ENCODE assay signal across 30 mouse cellular contexts in genomic region chr3:137464902-137465629, GRCm38 (mm10).
A peak's percentile ranks its signal among the peaks of the same experiment; 100 is the strongest.
DNase-seq lines count a peak whose midpoint lies in the region; ATAC-seq and TF ChIP-seq lines count a peak whose summit lies in the region.
"Had no signal": no experiment of that assay in that cellular context is flagged by ENCODE, and none has a peak within 500 bp of the region (broad histone marks: within the 10 kb centered on the region; RNA-seq: fewer than 3 reads in every experiment).

No protein-coding gene starts in this region.

- no peaks in the 10 kb centered on the region for H3K27me3 ChIP-seq in cerebellum, adult 2 months (ENCODE audit: control insufficient read depth, insufficient read depth, low read length)
- H3K27me3 ChIP-seq: CH12.LX; embryonic facial prominence, embryonic 15.5 days; forebrain, embryonic 12.5 days; heart, embryonic 12.5 days; limb, embryonic 15.5 days; midbrain, embryonic 15.5 days had no signal

- peak; percentile 91 for ATAC-seq in frontal cortex, adult (ENCODE audit: low TSS enrichment)
- ATAC-seq in activated CD4-positive, CD25-positive, alpha-beta regulatory T cell, adult 4 months: no peak
- ATAC-seq: inflammation-experienced regulatory T-cells, adult 6 months had no signal

- DNase-seq in frontal cortex, postnatal 14 days (ENCODE audit: low spot score in 2 of 2): no peak
- peak; percentile 96 for DNase-seq in brain, adult 2 months (ENCODE audit: low read depth, low spot score)
- DNase-seq in cerebellum, adult 2 months: peak; percentile 87 to 94
- DNase-seq in cerebellum, postnatal 14 days: peak; percentile 59 to 91
- no peak for DNase-seq in liver
- DNase-seq in lung, postnatal 14 days: no peak
- DNase-seq: adrenal gland, postnatal 10 days; gastrocnemius, adult 2 months; gastrocnemius, postnatal 36 days; heart, adult 18-20 months; heart, postnatal 4 days; kidney, adult 11 months; kidney, postnatal 14 days; lung, adult 2 months; lung, postnatal 10 days; right cerebral cortex, adult 18-20 months; right cerebral cortex, postnatal 4 days; thymus, postnatal 4 days had no signal

- no peak overlapping the region for H3K27ac ChIP-seq in cerebellum, adult 2 months (ENCODE audit: insufficient read depth, low read length)
- H3K27ac ChIP-seq: embryonic facial prominence, embryonic 10.5 days; embryonic facial prominence, embryonic 15.5 days; forebrain, embryonic 12.5 days; gastrocnemius, adult 2 months; limb, embryonic 10.5 days; limb, embryonic 15.5 days; liver, embryonic 14.5 days; midbrain, embryonic 15.5 days had no signal

- no peak; the same call in 1 of the 2 replicates for TF ChIP-seq CTCF in cerebellum, adult 2 months (IDR thresholded peaks at IDR 0.05; ENCODE audit: borderline replicate concordance, insufficient read depth, low read depth, low read length)

- TF ChIP-seq POLR2A in cerebellum, adult 2 months (IDR thresholded peaks at IDR 0.05; ENCODE audit: borderline replicate concordance, insufficient read depth, low read length): no peak

- H3K4me3 ChIP-seq in cerebellum, adult 2 months (replicated peaks; ENCODE audit: insufficient read depth, low read depth, low read length): no peak overlapping the region
- H3K4me3 ChIP-seq: embryonic facial prominence, embryonic 10.5 days; embryonic facial prominence, embryonic 15.5 days; forebrain, embryonic 12.5 days; gastrocnemius, adult 2 months; heart, embryonic 12.5 days; limb, embryonic 10.5 days; limb, embryonic 15.5 days; midbrain, embryonic 15.5 days had no signal

- 25% methylated on average over 4 of the region's 4 CpGs for WGBS in cerebellum, adult 2 months

- peaks cover 4% of the 10 kb centered on the region; the same call in 1 of the 2 replicates for H3K4me1 ChIP-seq in cerebellum, adult 2 months (ENCODE audit: control insufficient read depth, insufficient read depth, low read length)
- H3K4me1 ChIP-seq: embryonic facial prominence, embryonic 10.5 days; embryonic facial prominence, embryonic 15.5 days; forebrain, embryonic 12.5 days; heart, embryonic 12.5 days; limb, embryonic 10.5 days; limb, embryonic 15.5 days; midbrain, embryonic 15.5 days had no signal

Comparison
In these comparisons a context has a peak if more than half of its experiments do, and no peak if none do; other contexts are left out.
1. DNase-seq: peak in brain, adult 2 months (single experiment), cerebellum, adult 2 months (2 of 2) and cerebellum, postnatal 14 days (2 of 2); none in frontal cortex, postnatal 14 days (0 of 2), liver (single experiment) and lung, postnatal 14 days (single experiment).